Mouse (Mus musculus) heart, embryonic 10.5 days (tissue): ENCODE data around the gene Neil1. TPM values are rescaled to one million over a fixed set of nuclear protein-coding genes. Genes with fewer than 3 reads are reported as not detected.

ENCODE experiments used
- DNase-seq: peaks from one replicate; pipeline ENCODE4 v3.0.0-alpha.2; 2017; ENCODE audit warnings: low spot score
- H3K27ac ChIP-seq: fragments of 300-500 bp; sonication (generic); 2 replicates; pipeline ENCODE4 v1.5.1; 2016; ENCODE audit warnings: mild to moderate bottlenecking
- H3K27me3 ChIP-seq: fragments of 300-500 bp; sonication (generic); 2 replicates; pipeline ENCODE4 v1.6.1; 2016; ENCODE audit warnings: mild to moderate bottlenecking; ENCODE audit not compliant: poor library complexity, insufficient read depth, severe bottlenecking
- H3K36me3 ChIP-seq: fragments of 300-500 bp; sonication (generic); 2 replicates; pipeline ENCODE4 v1.6.1; 2016; ENCODE audit warnings: mild to moderate bottlenecking, moderate library complexity
- H3K4me1 ChIP-seq: fragments of 300-500 bp; sonication (generic); 2 replicates; pipeline ENCODE4 v1.6.1; 2016; ENCODE audit warnings: mild to moderate bottlenecking
- H3K4me3 ChIP-seq: fragments of 300-500 bp; sonication (generic); 2 replicates; pipeline ENCODE4 v1.5.1; 2016; ENCODE audit warnings: mild to moderate bottlenecking, moderate library complexity
- H3K9me3 ChIP-seq: fragments of 300-500 bp; sonication (generic); 2 replicates; pipeline ENCODE4 v1.6.1; 2016; ENCODE audit warnings: mild to moderate bottlenecking, moderate library complexity
- WGBS: fragments of 180-500 bp; shearing (Covaris S2); methylation state at CpG from one replicate; pipeline ENCODE4 v1.1.7; 2016; 5-methylcytosine and 5-hydroxymethylcytosine counted together
- polyA plus RNA-seq: library from polyadenylated mRNA; unstranded; fragments of >200 nt; fragmentation: Nextera tagmentation; extraction: Ambion mirVana; gene quantifications from 2 replicates; pipeline ENCODE4 v1.2.1, GENCODE M21; 2016

The Neil1 gene
- polyA plus RNA-seq, 1 experiment from 2014 or later: 4.5 TPM

DNA sequence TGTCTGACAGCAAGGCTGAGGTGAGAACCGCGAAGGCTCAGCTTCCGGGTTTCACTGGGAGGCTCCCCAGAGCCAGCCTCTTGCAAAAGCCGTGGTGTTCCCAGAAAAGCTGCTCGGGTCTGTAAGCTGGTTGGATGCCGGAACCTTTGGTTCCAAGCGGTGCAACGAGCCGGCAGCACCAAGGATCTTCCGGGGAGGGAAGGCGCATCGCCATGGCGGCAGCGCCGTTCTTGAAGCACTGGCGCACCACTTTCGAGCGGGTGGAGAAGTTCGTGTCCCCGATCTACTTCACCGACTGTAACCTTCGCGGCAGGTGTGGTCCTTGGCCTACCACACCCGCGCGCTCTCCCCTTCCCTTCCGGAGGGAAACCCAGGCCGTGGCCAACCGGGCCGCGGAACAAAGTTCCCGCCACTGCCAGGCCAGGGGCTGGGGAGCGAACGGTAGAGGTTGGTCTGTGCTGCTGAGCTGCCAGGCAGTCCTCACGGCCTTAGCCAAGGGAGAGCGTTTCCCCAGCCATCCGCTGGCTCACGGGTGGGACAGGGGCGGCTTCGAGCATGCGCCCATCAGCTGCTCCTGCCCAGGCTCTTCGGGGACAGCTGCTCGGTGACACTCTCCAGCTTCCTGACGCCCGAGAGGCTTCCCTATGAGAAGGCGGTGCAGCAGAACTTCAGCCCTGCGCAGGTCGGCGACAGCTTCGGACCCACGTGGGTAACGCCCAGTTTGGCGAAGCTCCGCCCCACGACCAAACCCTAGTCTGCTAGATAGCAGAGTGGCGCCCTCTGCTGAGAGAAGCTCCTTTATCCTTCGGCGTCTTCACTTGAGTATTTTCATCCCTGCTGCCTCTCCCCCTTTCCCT is 17.3 kb downstream of the Neil1 start, which contains the start of gene Man2c1:
Gene Man2c1 (plus strand): TSS at position 114 of the 857 bp plus-strand sequence.
- Histone ChIP-seq H3K36me3 (peaks cover 48% of the 10 kb centered on the region), H3K27me3 (no peaks in the 10 kb centered on the region), H3K4me1 (peaks cover 13% of the 10 kb centered on the region), H3K27ac (peak within 1 kb of the TSS; percentile 95), H3K4me3 (peak within 1 kb of the TSS; percentile 90), H3K9me3 (no peaks in the 10 kb centered on the region)
- DNase-seq: peak; percentile 96
- WGBS: under 1% methylated on average over 58 of the region's 58 CpGs

- DNase-seq: no peak
- Histone ChIP-seq H3K27me3 (no peaks in the 10 kb centered on the region), H3K9me3 (no peaks in the 10 kb centered on the region), H3K27ac (no peak overlapping the region), H3K4me1 (peaks cover 13% of the 10 kb centered on the region), H3K4me3 (peak overlapping the region; percentile 90), H3K36me3 (peaks cover 48% of the 10 kb centered on the region)
Observed at GRCm38 (mm10) chr9:57129641-57130040, 18.5 kb downstream of the Neil1 start.

- DNase-seq: peak; percentile 61
- Histone ChIP-seq H3K36me3 (peaks cover 94% of the 10 kb centered on the region), H3K27me3 (no peaks in the 10 kb centered on the region), H3K9me3 (no peaks in the 10 kb centered on the region), H3K4me3 (no peak overlapping the region), H3K27ac (no peak overlapping the region), H3K4me1 (peaks cover under 1% of the 10 kb centered on the region; the same call in 1 of the 2 replicates)
- WGBS: 95% methylated on average over 13 of the region's 13 CpGs
Observed at GRCm38 (mm10) chr9:57117261-57117755, 30.8 kb downstream of the Neil1 start.

Other genes with a start within 250 kb of the Neil1 start
- 8.0 and 8.1 TPM in 2 replicates for gene Snx33, start 219.9 kb downstream of the Neil1 start, polyA plus RNA-seq
- gene Imp3, start 210.8 kb downstream of the Neil1 start, polyA plus RNA-seq: 54.8 and 65.1 TPM in 2 replicates
- gene Snupn, start 197.4 kb downstream of the Neil1 start, polyA plus RNA-seq: 24.4 and 27.4 TPM in 2 replicates
- gene Ptpn9, start 153.4 kb downstream of the Neil1 start, polyA plus RNA-seq: 15.6 and 23.4 TPM in 2 replicates
- 36.2 and 38.1 TPM in 2 replicates for gene Sin3a, start 76.3 kb downstream of the Neil1 start, polyA plus RNA-seq
- gene Man2c1, start 17.6 kb downstream of the Neil1 start, polyA plus RNA-seq: 73.7 and 78.3 TPM in 2 replicates
- gene Commd4, start 10.0 kb upstream of the Neil1 start, polyA plus RNA-seq: 79.9 and 92.8 TPM in 2 replicates
- gene Trcg1, start 88.3 kb upstream of the Neil1 start, polyA plus RNA-seq: not detected in 2 replicates
- 22.7 and 31.3 TPM in 2 replicates for gene 1700017B05Rik, start 114.3 kb upstream of the Neil1 start, polyA plus RNA-seq